Mouse (Mus musculus) lung, embryonic 16.5 days (tissue): ENCODE results near the gene Nxph3. TPM values are rescaled to one million over a fixed set of nuclear protein-coding genes. Genes with fewer than 3 reads are reported as not detected.

Experiments
- ATAC-seq: fragments of 200-750 bp; cut with Nextera tagmentation; 2 replicates; pipeline ENCODE4 v1.8.0; 2017; ENCODE audit warnings: low read depth, mild to moderate bottlenecking, moderate library complexity
- H3K27ac ChIP-seq: fragments of 300-500 bp; sonication (generic); 2 replicates; pipeline ENCODE4 v1.5.1; 2014; ENCODE audit warnings: mild to moderate bottlenecking, control low read depth, low read length
- H3K27me3 ChIP-seq: fragments of 300-500 bp; sonication (generic); 2 replicates; pipeline ENCODE4 v1.6.1; 2014; ENCODE audit warnings: low read depth, low read length, mixed read lengths; ENCODE audit not compliant: control insufficient read depth, insufficient read depth
- H3K36me3 ChIP-seq: fragments of 300-500 bp; sonication (generic); 2 replicates; pipeline ENCODE4 v1.6.1; 2014; ENCODE audit warnings: low read length; ENCODE audit not compliant: control insufficient read depth, insufficient read depth
- H3K4me1 ChIP-seq: fragments of 300-500 bp; sonication (generic); replicated peaks from 2 replicates; pipeline ENCODE4 v1.6.1; 2014; ENCODE audit warnings: low read length, mixed read lengths; ENCODE audit not compliant: control insufficient read depth, insufficient read depth
- H3K4me2 ChIP-seq: fragments of 300-500 bp; sonication (generic); 2 replicates; pipeline ENCODE4 v1.6.1; 2014; ENCODE audit warnings: low read depth, low read length, control low read depth
- H3K4me3 ChIP-seq: fragments of 300-500 bp; sonication (generic); 2 replicates; pipeline ENCODE4 v1.5.1; 2014; ENCODE audit warnings: mild to moderate bottlenecking, low read length, control low read depth
- H3K9ac ChIP-seq: fragments of 300-500 bp; sonication (generic); 2 replicates; pipeline ENCODE4 v1.6.1; 2014; ENCODE audit warnings: low read length, control low read depth
- H3K9me3 ChIP-seq: fragments of 300-500 bp; sonication (generic); 2 replicates; pipeline ENCODE4 v1.6.1; 2016; ENCODE audit warnings: low read length; ENCODE audit not compliant: control insufficient read depth
- WGBS: fragments of 180-500 bp; shearing (Covaris S2); extraction: QIAGEN DNeasy Blood & Tissue Kit; methylation state at CpG from one replicate; pipeline ENCODE4 v1.1.7; 2014; 5-methylcytosine and 5-hydroxymethylcytosine counted together
- polyA plus RNA-seq: library from polyadenylated mRNA; unstranded; fragments of >200 nt; fragmentation: Nextera tagmentation; extraction: Ambion mirVana; gene quantifications from 2 replicates; pipeline ENCODE4 v1.2.1, GENCODE M21; 2015

The Nxph3 gene
- polyA plus RNA-seq, 1 experiment from 2014 or later, result 0.19 TPM

- Histone ChIP-seq H3K4me3 (no peak overlapping the region), H3K4me1 (peaks cover 4% of the 10 kb centered on the region), H3K9me3 (no peaks in the 10 kb centered on the region), H3K9ac (no peak overlapping the region), H3K27me3 (no peaks in the 10 kb centered on the region), H3K27ac (no peak overlapping the region), H3K4me2 (no peak overlapping the region), H3K36me3 (no peaks in the 10 kb centered on the region)
- no peak for ATAC-seq
- WGBS, result 81% methylated on average over 8 of the region's 8 CpGs
These were observed 30.4 kb upstream of the Nxph3 start for GRCm38 (mm10) chr11:95544546-95545327.

- no peak; the same call in 1 of the 2 replicates for ATAC-seq
- Histone ChIP-seq H3K4me3 (no peak overlapping the region), H3K9me3 (no peaks in the 10 kb centered on the region), H3K9ac (no peak overlapping the region), H3K27ac (no peak overlapping the region), H3K36me3 (no peaks in the 10 kb centered on the region), H3K4me2 (peak overlapping the region; percentile 29), H3K4me1 (peaks cover 4% of the 10 kb centered on the region), H3K27me3 (no peaks in the 10 kb centered on the region)
- WGBS, result 14% methylated on average over 18 of the region's 18 CpGs
These were observed 26.4 kb upstream of the Nxph3 start for GRCm38 (mm10) chr11:95540637-95541385.

DNA sequence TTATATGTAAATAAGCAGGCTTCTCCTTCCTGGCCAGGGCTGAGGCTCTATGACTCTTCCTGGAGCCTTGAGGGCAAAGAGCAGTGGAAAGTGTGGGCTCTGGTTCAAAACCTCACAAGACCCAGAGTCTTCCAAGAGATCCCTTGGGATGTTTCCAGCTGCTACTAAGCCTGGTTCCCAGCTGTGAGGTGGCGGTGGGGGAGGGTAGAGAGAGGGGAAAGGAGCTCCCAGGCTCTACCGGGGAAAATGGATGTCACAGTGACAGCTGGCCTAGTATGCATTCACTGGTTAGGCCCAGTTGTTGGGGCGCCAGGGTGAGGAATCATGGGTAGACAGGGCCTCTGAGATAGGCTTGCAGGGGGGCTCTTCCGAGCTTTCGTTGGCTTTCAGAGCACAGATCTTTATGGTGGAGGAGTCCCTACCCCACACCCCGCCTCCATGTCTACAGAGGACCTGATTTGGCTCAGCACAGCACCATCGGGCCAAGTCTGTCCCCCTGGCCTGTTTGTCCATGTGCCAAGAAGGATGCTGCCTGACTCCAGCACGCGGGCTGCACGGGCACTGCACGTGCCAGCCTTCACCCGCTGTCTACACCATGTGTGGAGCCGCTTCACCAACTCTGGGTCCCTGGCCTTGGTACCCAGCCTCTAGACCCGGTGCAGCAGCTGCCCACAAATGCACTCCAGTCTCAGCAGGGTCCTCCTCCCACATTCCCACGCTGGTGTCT lies 24.2 kb upstream of the Nxph3 start:
- Histone ChIP-seq H3K9me3 (no peaks in the 10 kb centered on the region), H3K4me3 (no peak overlapping the region), H3K27me3 (no peaks in the 10 kb centered on the region), H3K36me3 (no peaks in the 10 kb centered on the region), H3K4me2 (no peak overlapping the region), H3K27ac (no peak overlapping the region), H3K4me1 (peaks cover 4% of the 10 kb centered on the region), H3K9ac (no peak overlapping the region)
- 61% methylated on average over 15 of the region's 15 CpGs for WGBS
- peak; percentile 27; the same call in 1 of the 2 replicates for ATAC-seq

DNA sequence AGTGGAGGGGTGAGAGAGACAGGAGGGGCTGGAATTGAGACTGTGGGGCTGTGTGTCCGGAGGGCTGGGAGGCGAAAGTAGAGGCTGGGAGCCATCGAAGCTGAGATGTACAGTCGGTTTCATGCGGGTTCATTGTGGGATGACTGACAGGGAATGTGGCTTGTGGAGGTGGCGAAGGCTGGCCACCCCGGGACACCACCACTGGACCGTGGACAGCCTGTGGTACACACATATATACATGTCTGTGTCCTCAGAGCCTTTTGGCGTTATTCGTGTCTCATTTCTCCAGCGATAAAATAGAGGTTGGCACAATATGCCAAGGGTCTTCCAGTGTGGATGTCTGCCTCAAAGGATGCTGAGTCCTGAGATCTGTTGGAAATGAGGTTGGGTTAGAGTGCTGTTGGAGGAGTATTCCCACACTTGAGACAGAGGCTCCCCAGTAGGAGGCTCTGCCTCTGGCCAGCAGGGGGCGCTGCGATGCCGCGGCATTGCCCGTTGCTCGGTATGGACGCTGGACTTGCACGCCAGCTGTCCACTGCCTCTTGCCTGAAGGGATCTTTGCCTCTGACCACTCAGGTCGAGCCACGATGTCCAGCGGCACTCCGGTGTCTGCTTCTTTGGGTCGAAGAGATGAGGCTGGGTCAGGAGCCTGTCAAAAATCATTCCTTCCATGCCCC lies 19.3 kb upstream of the Nxph3 start:
- no peaks in the 10 kb centered on the region for H3K4me1 ChIP-seq
- no peaks in the 10 kb centered on the region for H3K9me3 ChIP-seq
- ATAC-seq, result peak; percentile 89
- H3K27ac ChIP-seq, result no peak overlapping the region
- WGBS, result 19% methylated on average over 24 of the region's 24 CpGs
- H3K4me2 ChIP-seq, result 0 out of 2 replicates have a peak overlapping the region, but pooled peaks have one; percentile 13
- no peak overlapping the region for H3K4me3 ChIP-seq
- H3K36me3 ChIP-seq, result no peaks in the 10 kb centered on the region
- no peaks in the 10 kb centered on the region for H3K27me3 ChIP-seq
- H3K9ac ChIP-seq, result no peak overlapping the region

- H3K27me3 ChIP-seq, result no peaks in the 10 kb centered on the region
- H3K27ac ChIP-seq, result no peak overlapping the region
- H3K4me2 ChIP-seq, result no peak overlapping the region
- no peak for ATAC-seq
- no peak overlapping the region for H3K4me3 ChIP-seq
- H3K4me1 ChIP-seq, result no peaks in the 10 kb centered on the region
- 53% methylated on average over 13 of the region's 13 CpGs for WGBS
- no peaks in the 10 kb centered on the region for H3K36me3 ChIP-seq
- no peak overlapping the region for H3K9ac ChIP-seq
- no peaks in the 10 kb centered on the region for H3K9me3 ChIP-seq
These were observed 18.1 kb upstream of the Nxph3 start for GRCm38 (mm10) chr11:95532353-95533072.

DNA sequence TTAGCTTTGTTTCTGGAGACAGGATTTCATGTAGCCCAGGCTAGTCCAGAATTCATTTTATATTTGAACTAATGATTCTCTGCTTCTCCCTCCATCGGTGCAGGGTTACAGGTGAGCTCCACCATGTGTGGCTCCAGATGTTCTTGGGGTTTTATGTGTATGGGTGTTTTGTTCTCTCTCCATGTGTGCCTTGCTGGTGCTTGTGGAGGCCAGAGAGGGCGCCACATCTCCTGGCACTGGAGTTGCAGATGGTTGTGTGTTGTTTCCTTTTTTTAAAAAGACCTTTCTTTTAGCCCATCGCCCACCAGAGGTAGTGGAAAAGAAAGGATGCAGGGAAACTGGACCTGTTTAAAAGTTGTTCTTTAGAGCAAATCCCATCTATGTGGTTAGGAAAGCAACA lies 13.9 kb upstream of the Nxph3 start:
- Histone ChIP-seq H3K4me2 (no peak overlapping the region), H3K4me3 (no peak overlapping the region), H3K9ac (no peak overlapping the region), H3K27ac (no peak overlapping the region), H3K4me1 (no peaks in the 10 kb centered on the region), H3K27me3 (no peaks in the 10 kb centered on the region; the same call in 1 of the 2 replicates), H3K36me3 (no peaks in the 10 kb centered on the region), H3K9me3 (no peaks in the 10 kb centered on the region)
- no peak for ATAC-seq
- WGBS, result 81% methylated on average over 3 of the region's 3 CpGs

- no peaks in the 10 kb centered on the region for H3K4me1 ChIP-seq
- WGBS, result 69% methylated on average over 8 of the region's 8 CpGs
- H3K4me2 ChIP-seq, result no peak overlapping the region
- no peaks in the 10 kb centered on the region for H3K9me3 ChIP-seq
- no peaks in the 10 kb centered on the region; the same call in 1 of the 2 replicates for H3K27me3 ChIP-seq
- no peaks in the 10 kb centered on the region for H3K36me3 ChIP-seq
- H3K9ac ChIP-seq, result no peak overlapping the region
- no peak overlapping the region for H3K27ac ChIP-seq
- no peak overlapping the region for H3K4me3 ChIP-seq
- no peak for ATAC-seq
These were observed 12.9 kb upstream of the Nxph3 start for GRCm38 (mm10) chr11:95527307-95527706.

GRCm38 (mm10) chr11:95521563-95521962 lies 7.2 kb upstream of the Nxph3 start:
- Histone ChIP-seq H3K4me1 (peaks cover under 1% of the 10 kb centered on the region; the same call in 1 of the 2 replicates), H3K4me3 (peak overlapping the region; percentile 25), H3K27ac (no peak overlapping the region), H3K4me2 (peak overlapping the region; percentile 50), H3K9ac (no peak overlapping the region), H3K36me3 (no peaks in the 10 kb centered on the region), H3K9me3 (no peaks in the 10 kb centered on the region), H3K27me3 (no peaks in the 10 kb centered on the region; the same call in 1 of the 2 replicates)
- under 1% methylated on average over 13 of the region's 13 CpGs for WGBS
- ATAC-seq, result peak; percentile 62
